Mouse (Mus musculus) left cerebral cortex, adult 9 months (tissue): Measurements from ENCODE around the gene Cox6a1.
"Not testable (repeated sequence)": the region's sequence is repeated elsewhere in the genome, so short reads cannot be mapped to it uniquely, and the experiment has no call there.

Source experiments
- DNase-seq, 2 experiments: peaks; one replicate each; pipeline ENCODE4 v3.0.0; 2022; ENCODE audit warnings: low spot score in 2 of 2

The Cox6a1 gene

GRCm38 (mm10) chr5:115347564-115347963, 1.2 kb downstream of the Cox6a1 start:
- DNase-seq: peak in 1 of 2 experiments; percentile 82

GRCm38 (mm10) chr5:115341314-115342165, 7.2 kb downstream of the Cox6a1 start:
- DNase-seq: no peak

- peak; percentile 59 to 87 for DNase-seq
Observed at GRCm38 (mm10) chr5:115340577-115341313, 8.0 kb downstream of the Cox6a1 start, which contains the start of the genes Gatc and Triap1. Gatc (minus strand) TSS chr5:115341178. Triap1 (plus strand) TSS chr5:115341225.

- DNase-seq: no peak
Observed at GRCm38 (mm10) chr5:115340007-115340406, 8.8 kb downstream of the Cox6a1 start.

GRCm38 (mm10) chr5:115333626-115334025, 15.2 kb downstream of the Cox6a1 start:
- no peak for DNase-seq

GRCm38 (mm10) chr5:115330955-115331354, 17.8 kb downstream of the Cox6a1 start:
- no peak for DNase-seq

GRCm38 (mm10) chr5:115327610-115328548, 20.9 kb downstream of the Cox6a1 start:
- no peak for DNase-seq

- peak; percentile 83 to 94 for DNase-seq
Observed at GRCm38 (mm10) chr5:115326875-115327609, 21.7 kb downstream of the Cox6a1 start, which contains the start of gene Srsf9. Srsf9 (plus strand) TSS chr5:115327177.

- DNase-seq: no peak
Observed at GRCm38 (mm10) chr5:115326256-115326831, 22.4 kb downstream of the Cox6a1 start.

- peak; percentile 69 to 86 for DNase-seq
Observed at GRCm38 (mm10) chr5:115319004-115319940, 29.5 kb downstream of the Cox6a1 start.

- no peak for DNase-seq
Observed at GRCm38 (mm10) chr5:115317645-115318328, 31.0 kb downstream of the Cox6a1 start.

GRCm38 (mm10) chr5:115316968-115317644, 31.7 kb downstream of the Cox6a1 start:
- no peak for DNase-seq

- DNase-seq: no peak
Observed at GRCm38 (mm10) chr5:115313668-115313943, 35.2 kb downstream of the Cox6a1 start.

- DNase-seq: no peak
Observed at GRCm38 (mm10) chr5:115312816-115313667, 35.7 kb downstream of the Cox6a1 start.

- no peak for DNase-seq
Observed at GRCm38 (mm10) chr5:115312354-115312753, 36.4 kb downstream of the Cox6a1 start.

- not testable (repeated sequence) for DNase-seq
Observed at GRCm38 (mm10) chr5:115302190-115302589, 46.6 kb downstream of the Cox6a1 start.

- no peak for DNase-seq
Observed at GRCm38 (mm10) chr5:115301615-115302014, 47.2 kb downstream of the Cox6a1 start.
